Mouse (Mus musculus) left cerebral cortex, postnatal 25 days (tissue): ENCODE results near the gene Pmfbp1. TPM values are rescaled to one million over a fixed set of nuclear protein-coding genes. Genes with fewer than 3 reads are reported as not detected.
A peak's percentile ranks its signal among the peaks of the same experiment; 100 is the strongest.
"Not testable (repeated sequence)": the region's sequence is repeated elsewhere in the genome, so short reads cannot be mapped to it uniquely, and the experiment has no call there.

Source experiments
- DNase-seq, 2 experiments: peaks; one replicate each; pipeline ENCODE4 v3.0.0; 2022; ENCODE audit warnings: low spot score in 2 of 2, mixed read lengths in 1 of 2
- intact Hi-C: fragments of 180-260 bp; cut with DNase I; formaldehyde crosslinking; loops from one replicate; pipeline ENCODE4 v1.15.1; 2025
- total RNA-seq, 2 experiments: library from RNA; stranded (reverse); gene quantifications; 2 replicates each; pipeline ENCODE4 v1.2.3; 2021

The Pmfbp1 gene
- total RNA-seq = under 1 TPM; 0.25 to 0.30 TPM

DNA sequence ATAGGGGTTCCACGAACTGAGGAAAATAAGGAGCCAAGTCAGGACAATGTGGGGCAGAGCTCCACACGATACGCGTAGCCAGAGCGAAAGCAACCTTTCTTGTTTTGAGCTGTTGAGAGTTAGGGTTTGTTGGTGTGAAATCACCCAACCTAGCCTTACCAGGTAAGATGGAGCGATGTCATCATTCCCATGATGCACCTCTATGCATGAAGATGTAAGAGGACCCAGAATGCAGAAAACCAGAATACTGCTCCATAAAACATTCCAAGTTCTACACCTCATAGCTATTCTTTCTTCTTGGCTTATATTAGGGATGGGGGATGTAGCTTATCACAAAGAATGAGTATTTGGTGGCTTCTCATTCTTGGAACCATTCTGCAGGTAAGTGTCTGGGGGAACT lies at the start of gene Pmfbp1:
Pmfbp1 (plus strand) TSS at position 301 of the 400 bp plus-strand sequence.
- intact Hi-C loops = loop anchor here (2.0 kb wide), 1 partner anchor 49 kb away; no protein-coding TSS in a partner anchor
- no peak for DNase-seq

DNA sequence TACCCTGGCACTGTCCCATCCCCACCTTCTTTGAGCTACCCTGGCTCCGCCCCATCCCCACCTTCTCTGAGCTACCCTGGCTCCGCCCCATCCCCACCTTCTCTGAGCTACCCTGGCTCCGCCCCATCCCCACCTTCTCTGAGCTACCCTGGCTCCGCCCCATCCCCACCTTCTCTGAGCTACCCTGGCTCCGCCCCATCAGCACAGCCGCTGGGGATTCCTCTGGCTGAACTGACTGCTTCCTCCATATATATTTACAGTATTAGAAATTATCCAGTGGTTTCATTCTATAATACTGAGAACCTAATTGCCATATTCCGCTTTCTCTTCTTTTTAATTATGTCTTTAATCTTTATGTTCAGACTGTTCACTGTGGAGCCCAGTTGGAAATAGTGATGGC lies 46.9 kb upstream of the Pmfbp1 start:
- intact Hi-C loops, DNase-seq: not testable (repeated sequence)

DNA sequence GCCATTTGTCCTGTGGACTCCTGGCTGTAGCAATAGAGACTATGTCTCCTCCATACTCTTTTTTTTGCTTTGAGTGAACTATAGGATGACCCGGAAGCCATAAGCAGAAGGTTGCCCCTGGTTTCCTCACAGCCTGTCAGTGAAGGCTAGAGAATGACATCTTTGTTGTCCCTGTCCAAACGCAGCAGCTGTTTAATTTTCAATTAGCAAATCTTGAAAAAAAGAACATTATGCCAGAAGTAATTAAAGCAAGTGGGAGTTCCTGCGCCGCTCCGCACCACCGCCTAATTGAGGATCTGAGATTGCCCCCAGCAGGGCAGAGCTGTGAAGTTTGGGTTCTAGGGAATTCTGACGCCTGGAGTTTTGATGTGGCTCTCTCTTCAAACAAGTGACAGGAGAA lies 42.8 kb upstream of the Pmfbp1 start:
- no peak for DNase-seq
- intact Hi-C loops = no loop called here

DNA sequence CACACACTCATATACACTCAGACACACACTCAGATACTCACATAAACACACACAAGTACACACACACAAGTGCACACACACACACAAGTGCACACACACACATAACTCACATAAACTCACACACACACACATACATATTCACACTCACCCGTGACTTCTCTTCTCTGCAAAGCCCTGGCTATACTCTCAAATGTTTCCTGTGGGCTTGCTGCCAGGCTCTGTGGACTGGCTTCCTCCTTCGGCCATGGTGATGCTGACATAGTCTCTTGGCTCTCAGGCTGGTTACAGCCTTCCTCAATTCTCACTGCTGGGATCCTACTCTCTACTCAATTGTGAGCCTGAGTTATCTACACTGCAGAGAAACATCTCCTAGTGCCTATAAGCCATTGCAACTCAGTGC lies 38.7 kb upstream of the Pmfbp1 start:
- intact Hi-C loops = no loop called here
- peak in 1 of 2 experiments; percentile 21 for DNase-seq

DNA sequence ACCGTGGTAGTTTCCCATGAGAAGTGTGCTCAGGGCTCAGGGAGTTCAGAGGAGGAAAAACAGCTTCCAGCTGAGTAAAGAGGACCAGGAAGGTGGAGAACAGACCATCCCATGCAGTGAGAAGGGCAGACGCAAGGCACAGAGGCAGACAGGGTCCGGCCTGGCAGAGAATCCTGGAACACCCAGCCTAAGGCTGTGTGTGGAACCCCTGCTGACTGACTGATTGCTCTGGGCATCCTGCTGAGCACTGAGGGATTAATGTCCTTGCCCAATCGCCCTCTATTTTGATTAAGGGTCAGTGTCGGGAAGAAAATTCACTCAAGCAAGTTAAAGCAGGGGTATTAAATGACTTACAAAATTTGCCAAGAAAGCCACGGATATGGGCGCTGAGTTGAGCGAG lies 36.4 kb upstream of the Pmfbp1 start:
- no peak for DNase-seq

DNA sequence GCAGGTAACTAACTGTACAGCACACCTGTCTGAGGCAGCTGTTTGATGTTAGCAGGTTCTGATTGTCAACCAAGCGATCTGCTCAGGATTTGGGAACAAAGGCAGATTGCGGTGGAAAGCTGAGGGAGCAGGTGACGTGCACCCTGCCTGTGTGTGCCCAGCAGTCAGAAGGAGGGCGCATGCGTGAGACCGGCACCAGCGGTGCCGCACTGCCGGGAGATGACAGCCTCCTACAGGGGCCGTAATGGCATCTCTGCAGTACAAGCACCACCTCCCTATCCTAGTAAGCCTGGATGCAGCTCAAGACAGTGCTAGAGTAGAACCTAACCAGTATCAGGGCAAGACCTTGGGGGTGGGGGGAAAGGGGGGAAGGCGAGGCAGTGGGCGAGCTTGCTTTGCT lies 35.2 kb upstream of the Pmfbp1 start:
- peak; percentile 31 to 39 for DNase-seq
- intact Hi-C loops = no loop called here

More for the DNA sequence above, 36.4 kb upstream of the Pmfbp1 start:
- intact Hi-C loops = no loop called here

DNA sequence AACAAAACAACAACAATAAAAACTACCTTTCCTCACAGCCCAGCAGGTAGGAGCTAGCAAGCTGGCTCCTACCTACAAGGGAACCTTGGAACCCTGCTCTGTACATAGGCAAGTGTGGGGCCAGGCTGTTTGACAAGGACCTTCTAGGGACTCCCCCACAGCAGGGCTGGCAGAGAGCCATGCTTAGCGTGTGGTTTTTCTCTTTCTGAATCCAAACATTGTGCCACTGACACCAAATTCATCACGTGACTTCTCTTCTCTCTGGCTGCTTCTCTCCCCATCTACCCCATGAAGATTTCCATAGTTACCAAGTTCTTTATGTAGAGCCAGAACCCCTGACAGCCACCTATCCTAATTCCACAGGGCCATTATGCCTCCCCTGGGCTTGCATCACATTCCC lies 30.8 kb upstream of the Pmfbp1 start:
- intact Hi-C loops = loop anchor here (10.0 kb wide), 1 partner anchor 1508 kb away; no protein-coding TSS in a partner anchor
- peak in 1 of 2 experiments; percentile 13 for DNase-seq

DNA sequence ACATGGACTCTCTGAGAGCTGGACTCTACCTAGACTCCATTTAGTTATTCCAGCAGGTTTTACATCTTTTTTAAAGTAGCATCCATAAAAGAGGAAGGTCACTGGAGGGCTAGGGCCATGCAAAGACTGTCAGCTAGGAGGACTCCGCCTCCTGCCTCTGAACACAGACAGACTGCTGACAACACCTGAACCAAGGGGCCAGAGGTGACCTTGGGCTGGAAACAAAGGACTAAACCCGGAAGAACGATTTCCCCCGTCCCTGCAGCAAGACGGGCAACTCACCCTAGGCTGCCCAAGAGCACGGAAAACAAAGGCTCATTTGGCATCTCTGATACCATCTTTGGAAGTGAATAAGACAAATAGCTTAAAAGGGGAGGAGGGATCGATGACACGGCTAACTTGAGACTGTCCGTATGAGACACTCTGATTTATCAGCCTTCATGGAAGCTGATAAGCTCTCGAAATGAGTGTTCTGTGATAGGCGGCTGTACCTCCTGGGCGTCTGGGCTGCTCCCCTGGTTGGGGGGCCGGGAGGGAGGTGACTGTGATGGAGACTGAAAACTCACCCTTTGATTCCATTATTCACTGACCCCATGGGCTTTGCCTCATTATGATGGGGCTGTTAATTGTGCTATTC lies 30.0 kb upstream of the Pmfbp1 start:
- DNase-seq = peak; percentile 8 to 23
- intact Hi-C loops = loop anchor here (2.0 to 10.0 kb wide), 2 partner anchors 45 to 1509 kb away; no protein-coding TSS in a partner anchor

DNA sequence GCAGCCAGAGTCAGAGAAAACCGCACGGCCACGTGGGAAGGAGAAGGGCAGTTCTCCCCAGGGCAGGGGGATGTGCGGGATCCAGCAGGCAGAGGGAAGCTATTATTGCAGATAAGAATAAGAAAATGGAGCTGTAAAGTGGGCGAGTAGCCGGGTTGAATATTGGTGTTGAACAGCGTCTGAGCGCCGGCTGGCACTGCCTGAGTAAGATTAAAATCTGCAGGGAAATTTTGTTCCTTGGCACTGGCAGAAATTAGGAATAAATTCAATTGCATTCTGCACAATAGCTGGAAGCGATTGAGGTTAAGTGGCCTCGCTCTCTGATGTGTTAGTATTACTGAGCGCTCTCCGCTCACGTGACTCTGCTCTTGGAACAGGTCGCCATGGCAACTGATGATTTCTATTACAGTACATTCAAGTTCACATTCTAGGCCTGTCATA lies 29.4 kb upstream of the Pmfbp1 start:
- intact Hi-C loops = loop anchor here (2.0 to 10.0 kb wide), 2 partner anchors 46 to 1510 kb away; no protein-coding TSS in a partner anchor

DNA sequence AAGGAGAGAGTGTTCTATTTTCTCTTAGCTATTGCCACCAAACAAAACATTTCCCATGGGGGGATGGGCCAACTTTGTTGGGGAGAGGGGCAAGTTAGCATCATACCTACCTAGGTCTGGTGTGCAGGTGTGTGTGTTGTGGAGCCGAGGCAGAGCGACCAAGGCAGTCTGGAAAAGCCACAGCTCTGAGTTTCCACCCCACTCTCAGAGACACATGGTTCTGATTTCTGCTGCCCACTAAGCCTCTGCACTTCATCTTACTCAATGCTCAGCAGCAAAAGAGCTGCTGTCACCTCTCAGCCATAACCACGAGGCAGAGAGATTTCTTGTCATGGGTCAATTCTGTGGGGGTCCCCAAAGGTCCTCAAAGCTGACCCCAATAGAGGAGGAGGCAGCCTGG lies 28.8 kb upstream of the Pmfbp1 start:
- intact Hi-C loops = loop anchor here (2.0 to 10.0 kb wide), 2 partner anchors 46 to 1510 kb away; no protein-coding TSS in a partner anchor
- DNase-seq = peak; percentile 24 to 48

More for the DNA sequence above, 29.4 kb upstream of the Pmfbp1 start:
- DNase-seq = peak; percentile 82 to 86

DNA sequence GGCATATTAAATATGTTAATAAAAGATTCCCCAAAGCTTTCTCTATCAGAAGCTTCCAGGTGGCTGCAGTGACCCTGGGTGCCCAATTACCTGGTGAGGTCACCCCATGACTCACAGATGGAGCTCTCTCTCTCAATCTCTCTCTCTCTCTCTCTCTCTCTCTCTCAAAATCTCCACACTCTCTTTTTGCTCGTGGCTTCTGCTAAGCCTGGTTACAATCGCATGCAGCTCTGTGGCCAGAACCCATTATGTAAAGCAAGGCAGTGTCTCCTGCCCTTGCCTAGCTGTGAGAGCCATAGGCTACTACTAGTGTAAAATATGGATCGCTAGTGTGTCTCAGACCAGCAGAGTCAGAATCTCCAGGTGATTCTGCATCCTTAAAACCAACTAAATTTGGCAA lies 28.1 kb upstream of the Pmfbp1 start:
- DNase-seq = no peak
- intact Hi-C loops = loop anchor here (2.0 to 10.0 kb wide), 2 partner anchors 47 to 1511 kb away; no protein-coding TSS in a partner anchor

DNA sequence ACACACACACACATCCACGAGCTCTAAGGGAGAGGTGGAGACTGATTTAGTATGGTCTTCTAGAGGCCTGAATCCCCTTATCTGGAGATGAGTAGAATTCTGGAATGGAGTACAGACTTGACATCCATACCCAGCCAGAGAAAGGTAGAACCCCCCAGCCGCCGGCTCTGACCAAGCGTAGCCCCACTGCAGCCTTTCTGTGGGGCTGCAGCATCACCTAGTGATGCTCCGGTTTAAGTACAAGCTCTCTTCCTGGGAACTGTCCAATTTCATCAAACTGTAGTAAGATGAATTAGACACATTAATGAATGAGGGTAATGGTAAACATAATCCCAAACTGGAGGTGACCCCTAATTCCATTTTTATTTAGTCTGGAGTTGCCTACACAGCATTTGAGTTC lies 26.3 kb upstream of the Pmfbp1 start:
- peak; percentile 36 to 40 for DNase-seq
- intact Hi-C loops = loop anchor here (10.0 kb wide), 1 partner anchor 1513 kb away; no protein-coding TSS in a partner anchor

DNA sequence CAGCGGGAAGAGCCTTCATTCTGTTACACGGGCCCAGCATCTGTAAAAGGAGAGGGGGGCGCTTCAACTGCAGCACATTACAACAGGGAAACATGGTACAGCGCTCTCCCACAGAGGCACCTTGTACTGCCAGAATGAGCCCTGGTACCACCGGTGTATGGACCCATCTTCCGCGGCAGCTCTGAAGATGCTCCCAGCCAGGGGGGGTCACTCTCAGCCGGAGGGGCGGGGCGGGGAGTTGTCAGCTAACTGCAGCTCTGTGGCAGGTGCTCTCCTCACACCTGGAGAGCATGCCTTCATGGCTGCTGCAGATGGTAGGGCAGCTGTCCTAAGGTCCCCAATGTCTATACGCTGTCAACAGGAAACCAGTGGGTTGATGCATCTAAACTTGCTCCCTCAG lies 25.7 kb upstream of the Pmfbp1 start:
- DNase-seq = no peak
- intact Hi-C loops = loop anchor here (10.0 kb wide), 1 partner anchor 1513 kb away; no protein-coding TSS in a partner anchor

DNA sequence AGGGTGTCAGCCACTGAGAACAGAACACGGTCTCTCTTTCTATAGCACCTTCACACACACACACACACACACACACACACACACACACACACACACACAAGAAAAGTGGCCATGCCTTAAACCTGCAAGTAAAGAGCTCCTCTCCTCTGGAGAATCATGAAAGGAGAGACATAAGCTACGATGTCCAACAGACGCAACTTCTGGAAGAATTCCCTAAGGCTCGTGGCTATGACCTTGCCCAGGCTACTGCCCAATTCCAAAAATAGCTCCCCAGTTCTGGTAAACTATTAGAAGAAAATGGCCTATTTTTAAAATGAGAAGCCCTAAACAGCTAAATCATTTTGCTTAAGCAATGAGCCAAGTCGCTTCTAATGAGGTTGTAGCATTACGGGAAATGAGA lies 22.0 kb upstream of the Pmfbp1 start:
- intact Hi-C loops = no loop called here
- DNase-seq = no peak

DNA sequence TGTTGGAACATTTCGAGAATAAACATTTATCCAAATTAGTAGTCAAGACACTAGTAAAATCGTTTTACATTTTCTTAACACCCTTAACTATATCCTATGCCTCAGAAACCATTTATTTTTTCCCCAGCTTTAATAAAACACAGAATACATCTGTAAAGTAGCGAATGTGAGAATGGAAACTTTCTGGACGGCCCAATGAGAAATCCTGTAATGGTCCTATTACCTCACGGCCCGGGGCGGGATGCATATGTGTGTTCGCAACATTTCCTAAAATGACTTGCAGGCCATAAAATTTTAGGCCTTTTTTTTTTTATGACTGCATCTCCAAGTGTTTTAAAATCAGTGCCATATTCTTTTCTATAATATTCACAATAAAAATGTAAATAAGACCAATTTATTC lies 21.4 kb upstream of the Pmfbp1 start:
- intact Hi-C loops = no loop called here
- DNase-seq = no peak

DNA sequence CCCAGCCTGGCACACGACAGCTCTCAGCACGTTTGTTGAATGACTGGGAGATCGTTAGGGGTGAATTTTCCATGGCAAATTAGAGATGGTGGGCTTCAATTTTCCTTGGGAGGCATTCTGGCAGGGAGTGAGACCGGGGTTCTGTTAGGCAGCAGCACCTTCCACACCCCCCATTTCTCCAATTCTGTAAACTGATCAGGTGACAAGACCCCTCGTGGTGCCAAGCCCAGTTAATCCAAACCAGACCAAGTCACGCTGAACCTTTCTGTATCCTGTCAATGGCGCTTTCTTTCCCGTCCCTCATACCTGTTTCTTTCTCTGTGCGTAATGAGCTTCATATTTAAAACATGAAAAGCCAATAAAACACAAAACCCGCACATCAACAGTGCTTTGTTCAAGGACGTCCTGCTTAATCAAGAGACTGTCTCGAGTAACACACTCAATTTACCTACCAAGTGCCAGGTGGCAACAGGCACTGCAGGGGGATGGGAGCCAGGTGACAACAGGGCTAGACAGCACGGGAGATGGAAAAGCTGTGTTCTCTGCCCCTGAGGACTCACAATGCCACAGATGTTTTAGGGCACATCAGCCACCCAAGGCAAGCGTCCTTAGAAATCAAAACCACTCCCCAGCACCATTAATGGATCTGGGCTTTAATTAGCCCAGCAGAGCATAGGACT lies 19.2 kb upstream of the Pmfbp1 start:
- intact Hi-C loops = no loop called here
- DNase-seq = no peak

DNA sequence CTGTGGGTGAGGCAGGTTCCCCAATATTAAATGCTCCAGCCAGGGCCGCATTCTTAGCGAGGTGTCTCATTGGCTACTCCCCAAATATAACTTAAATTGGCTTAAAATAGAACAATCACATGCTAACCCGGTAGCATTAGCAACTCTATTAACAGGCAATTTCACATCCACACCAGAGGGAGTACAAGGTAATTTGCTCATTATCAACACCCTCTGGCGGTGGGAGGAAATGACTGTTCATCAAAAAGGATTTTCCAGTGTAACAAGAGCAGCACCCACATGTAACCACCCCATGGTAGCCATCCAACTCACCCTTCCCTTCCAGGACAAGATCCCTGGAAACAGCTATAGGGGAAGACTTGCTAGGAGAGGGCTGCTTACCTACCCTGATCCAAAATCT lies 18.4 kb upstream of the Pmfbp1 start:
- intact Hi-C loops = no loop called here
- DNase-seq = no peak

DNA sequence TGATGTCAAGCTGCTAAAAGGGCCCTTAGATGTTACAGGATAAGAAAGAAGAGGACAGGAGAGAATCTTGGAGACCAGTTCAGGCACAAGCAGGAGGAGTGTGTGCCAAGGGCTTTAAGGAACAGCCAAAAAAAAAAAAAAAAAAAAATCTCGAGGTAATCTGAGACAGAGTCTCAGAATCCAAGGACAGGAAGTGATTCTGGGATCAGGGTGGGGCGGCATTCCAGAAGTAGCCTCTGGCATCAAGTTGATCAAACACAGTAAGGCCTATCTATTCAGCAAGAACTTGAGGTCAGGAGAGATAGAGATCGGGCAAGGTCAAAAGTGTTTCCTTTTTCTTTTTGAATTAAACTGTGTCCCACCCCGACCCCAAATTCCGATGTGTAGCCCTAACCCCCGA lies 15.2 kb upstream of the Pmfbp1 start:
- intact Hi-C loops = no loop called here
- DNase-seq = no peak

DNA sequence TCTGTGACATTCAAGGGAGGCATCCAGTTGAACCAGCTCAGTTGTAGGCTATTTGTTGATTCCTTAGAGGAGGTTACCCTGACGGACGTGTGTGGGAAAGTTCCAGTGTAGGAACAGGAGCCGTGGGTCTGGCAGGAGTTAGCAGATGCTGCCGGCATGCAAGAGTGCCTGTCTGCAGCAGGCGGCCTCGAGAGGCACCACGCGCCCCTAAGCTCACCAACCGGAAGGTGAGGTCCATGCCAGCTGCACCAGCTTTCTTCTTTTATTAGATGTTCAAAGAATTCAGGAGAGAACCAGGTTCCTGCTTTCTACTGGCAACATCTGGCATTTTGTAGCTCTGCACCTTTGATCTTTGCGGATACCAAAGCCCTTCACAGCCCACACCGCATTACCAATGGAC lies 9.1 kb upstream of the Pmfbp1 start:
- intact Hi-C loops = no loop called here
- DNase-seq = no peak

DNA sequence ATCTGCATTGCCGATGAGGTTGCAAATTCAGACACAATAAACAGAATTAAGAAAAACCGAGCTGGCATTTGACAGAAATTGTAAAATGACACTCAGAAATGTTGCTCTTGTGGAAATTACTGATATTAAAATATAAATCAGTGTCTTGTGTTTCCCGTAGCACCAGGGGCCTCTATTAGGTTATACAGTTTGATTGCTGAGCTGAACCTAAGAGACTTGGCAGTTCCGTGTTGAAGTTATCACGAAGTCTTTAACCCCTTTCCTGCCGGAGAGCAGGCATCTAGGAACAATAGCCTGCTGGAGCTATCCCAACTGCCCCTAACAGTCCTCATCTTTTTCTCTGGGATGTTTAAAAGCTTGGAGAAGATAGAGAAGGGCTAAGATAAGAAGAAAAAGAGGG lies 8.3 kb upstream of the Pmfbp1 start:
- no peak for DNase-seq
- intact Hi-C loops = no loop called here

DNA sequence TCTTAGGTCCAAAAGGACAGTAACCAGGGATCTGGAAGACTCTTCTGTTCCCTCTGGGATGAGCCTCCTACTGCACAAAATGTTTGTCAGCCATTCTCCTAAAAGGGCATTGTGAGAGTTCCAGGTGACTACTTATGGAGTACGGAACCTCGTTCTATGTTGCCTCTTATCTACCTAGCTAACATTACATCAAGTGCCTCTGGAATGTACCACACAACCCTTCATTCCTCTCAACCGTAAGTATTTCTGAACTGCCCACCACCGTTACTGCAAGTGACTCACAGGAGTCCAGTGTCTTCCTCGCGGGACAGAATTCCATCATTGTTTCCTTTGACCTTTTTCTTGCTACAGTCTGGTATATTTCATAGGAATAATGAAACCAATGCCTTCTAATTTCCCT lies 1.0 kb upstream of the Pmfbp1 start:
- intact Hi-C loops = no loop called here
- DNase-seq = no peak
